Mouse (Mus musculus) megakaryocyte progenitor cell, adult 5-6 weeks (primary cell): ENCODE results near the gene Bin2. TPM values are rescaled to one million over a fixed set of nuclear protein-coding genes. Genes with fewer than 3 reads are reported as not detected.

ENCODE experiments used
- total RNA-seq, 2 experiments: library from RNA; stranded (forward) in 1 of 2; stranded (reverse) in 1 of 2; fragments of 157-497, 149-512 nt in 1 of 2; fragments of 200-1000 nt in 1 of 2; gene quantifications; 2 replicates each; pipeline versions ENCODE4 v1.2.3 to v1.2.4; 2015 to 2017

Gene Bin2
- total RNA-seq, 2 experiments from 2014 or later = 105 to 129 TPM

Other genes starting within 250 kb of the Bin2 start
- not detected in 2 replicates for gene Gm5475, start 247.4 kb downstream of the Bin2 start, total RNA-seq (2015)
- gene Gm5475, start 247.4 kb downstream of the Bin2 start, total RNA-seq (2017) = not detected in 2 replicates
- 8.2 and 12.0 TPM in 2 replicates for gene Slc11a2, start 244.5 kb downstream of the Bin2 start, total RNA-seq (2015)
- gene Slc11a2, start 244.5 kb downstream of the Bin2 start, total RNA-seq (2017) = 11.0 and 14.6 TPM in 2 replicates
- 35.7 and 37.2 TPM in 2 replicates for gene Letmd1, start 200.5 kb downstream of the Bin2 start, total RNA-seq (2015)
- gene Letmd1, start 200.5 kb downstream of the Bin2 start, total RNA-seq (2017) = 22.0 and 22.2 TPM in 2 replicates
- gene Csrnp2, start 174.1 kb downstream of the Bin2 start, total RNA-seq (2015) = 1.5 and 1.6 TPM in 2 replicates
- 1.7 and 2.7 TPM in 2 replicates for gene Csrnp2, start 174.1 kb downstream of the Bin2 start, total RNA-seq (2017)
- gene Tfcp2, start 117.5 kb downstream of the Bin2 start, total RNA-seq (2015) = 4.7 and 5.8 TPM in 2 replicates
- 6.0 and 9.2 TPM in 2 replicates for gene Tfcp2, start 117.5 kb downstream of the Bin2 start, total RNA-seq (2017)
- 0.02 and 0.49 TPM in 2 replicates for gene Pou6f1, start 69.6 kb downstream of the Bin2 start, total RNA-seq (2015)
- 0.78 TPM in 1 of 2 replicates, not detected in the other for gene Pou6f1, start 69.6 kb downstream of the Bin2 start, total RNA-seq (2017)
- gene Dazap2, start 54.2 kb downstream of the Bin2 start, total RNA-seq (2015) = 334 and 357 TPM in 2 replicates
- gene Dazap2, start 54.2 kb downstream of the Bin2 start, total RNA-seq (2017) = 136 and 150 TPM in 2 replicates
- gene Smagp, start 32.6 kb downstream of the Bin2 start, total RNA-seq (2015) = 0.64 and 1.1 TPM in 2 replicates
- gene Smagp, start 32.6 kb downstream of the Bin2 start, total RNA-seq (2017) = 0.71 TPM in 1 of 2 replicates, not detected in the other
- 12.2 and 28.8 TPM in 2 replicates for gene Cela1, start 18.4 kb upstream of the Bin2 start, total RNA-seq (2015)
- 5.2 and 10.8 TPM in 2 replicates for gene Cela1, start 18.4 kb upstream of the Bin2 start, total RNA-seq (2017)
- gene Galnt6, start 59.8 kb upstream of the Bin2 start, total RNA-seq (2015) = 11.7 and 11.9 TPM in 2 replicates
- gene Galnt6, start 59.8 kb upstream of the Bin2 start, total RNA-seq (2017) = 28.0 and 29.8 TPM in 2 replicates
- gene Slc4a8, start 92.2 kb upstream of the Bin2 start, total RNA-seq (2015) = 20.3 and 26.1 TPM in 2 replicates
- gene Slc4a8, start 92.2 kb upstream of the Bin2 start, total RNA-seq (2017) = 21.3 and 22.2 TPM in 2 replicates
- gene Scn8a, start 200.3 kb upstream of the Bin2 start, total RNA-seq (2015) = not detected in 2 replicates
- gene Scn8a, start 200.3 kb upstream of the Bin2 start, total RNA-seq (2017) = not detected in 2 replicates